Mouse (Mus musculus): ENCODE data around the gene Gnai3.

Gnai3 gene

DNA sequence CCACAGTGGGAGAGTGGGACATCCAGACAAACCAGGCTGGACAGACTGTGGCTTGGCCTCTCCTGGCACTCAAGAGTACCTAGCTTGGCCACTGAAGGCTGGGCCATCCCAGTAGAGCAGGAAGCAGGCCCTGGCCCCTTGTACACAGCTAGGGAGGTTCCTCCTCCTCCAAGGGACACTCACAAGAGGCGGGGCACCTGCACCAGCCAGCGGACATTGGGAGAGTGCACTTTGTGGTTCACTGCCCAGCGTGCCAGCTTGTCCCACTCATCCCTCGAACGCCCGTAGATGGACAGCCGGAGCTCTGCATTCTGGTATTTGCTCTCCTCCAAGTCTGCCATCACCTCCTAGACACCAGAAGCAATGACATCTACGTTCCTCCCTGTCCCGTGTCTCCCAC is 69.1 kb downstream of the Gnai3 start:
- DNase-seq: peak; percentile 62

DNA sequence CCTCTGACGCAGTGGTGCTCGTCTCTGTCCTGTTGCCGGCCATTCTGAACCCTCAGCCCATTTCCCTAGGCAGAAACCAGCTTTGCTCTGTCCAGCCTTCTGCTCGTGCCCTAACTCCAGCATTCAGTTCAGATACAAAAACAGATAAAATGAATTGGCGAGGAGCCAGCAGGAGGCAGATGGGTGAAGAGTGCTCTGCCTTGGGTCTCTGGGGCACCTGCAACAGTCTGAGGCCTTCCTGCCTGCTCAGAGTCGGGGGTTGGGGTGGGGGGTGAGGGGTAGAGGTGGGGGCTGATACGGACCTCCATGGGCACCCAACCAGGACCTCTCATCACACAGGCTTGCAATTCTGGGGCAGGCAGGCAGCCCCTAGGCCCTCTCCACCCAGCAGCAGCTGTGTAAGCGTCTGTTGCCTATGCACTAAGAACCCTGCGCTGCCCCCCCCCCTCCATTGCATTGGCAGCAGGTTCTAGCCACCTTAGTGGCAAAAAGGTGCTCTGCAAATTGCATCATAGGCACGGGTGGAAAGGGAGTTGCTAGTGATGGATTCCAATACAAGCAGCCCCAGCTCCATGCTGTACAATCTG is 72.9 kb downstream of the Gnai3 start:
- no peak for DNase-seq

DNA sequence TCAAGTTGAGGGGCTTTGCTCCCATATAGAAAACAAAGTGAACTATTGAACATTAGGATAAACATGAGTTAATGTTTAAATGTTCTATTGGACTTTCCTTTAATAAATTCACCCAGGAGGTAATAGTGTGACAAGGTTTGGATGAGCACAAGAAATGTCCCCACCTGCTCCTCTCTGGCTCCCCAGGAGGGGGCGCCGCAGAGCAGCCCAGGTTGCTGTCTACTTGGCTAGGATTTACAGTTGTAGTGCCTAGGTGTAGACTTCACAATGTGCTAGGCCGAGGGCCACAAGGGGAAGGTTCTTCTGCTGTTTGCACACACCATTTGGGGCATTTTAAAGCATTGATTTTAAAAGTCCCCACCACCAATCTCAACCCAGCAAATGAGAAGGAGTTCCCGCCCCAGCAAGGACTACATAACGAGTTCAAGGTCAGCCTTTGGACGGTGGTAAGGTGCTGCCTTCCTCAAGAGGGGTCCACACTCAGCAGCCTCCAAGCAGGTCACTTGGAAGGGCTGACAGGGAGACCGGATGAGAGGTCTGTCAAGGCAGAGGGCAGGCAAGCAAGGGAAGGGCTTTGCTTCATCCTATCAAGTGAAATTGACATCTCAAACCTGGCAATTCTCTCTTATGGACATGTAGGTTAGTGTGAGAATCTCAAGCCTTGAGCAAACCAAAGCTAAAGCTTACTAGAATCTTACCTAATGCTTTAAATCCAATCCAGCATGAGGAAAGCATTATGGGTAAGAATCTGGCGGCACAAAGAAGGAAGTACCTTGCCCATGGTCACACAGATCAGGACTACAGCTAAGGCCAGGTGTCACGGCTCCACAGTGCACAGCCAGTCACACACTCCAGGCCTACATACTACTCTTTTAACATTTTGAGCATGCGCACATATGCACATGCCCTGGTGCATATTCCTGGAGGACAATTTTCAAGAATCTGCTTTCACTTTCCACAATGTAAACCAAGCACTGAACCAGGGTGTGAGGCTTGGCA is 75.4 kb downstream of the Gnai3 start:
- DNase-seq: peak; percentile 87

DNA sequence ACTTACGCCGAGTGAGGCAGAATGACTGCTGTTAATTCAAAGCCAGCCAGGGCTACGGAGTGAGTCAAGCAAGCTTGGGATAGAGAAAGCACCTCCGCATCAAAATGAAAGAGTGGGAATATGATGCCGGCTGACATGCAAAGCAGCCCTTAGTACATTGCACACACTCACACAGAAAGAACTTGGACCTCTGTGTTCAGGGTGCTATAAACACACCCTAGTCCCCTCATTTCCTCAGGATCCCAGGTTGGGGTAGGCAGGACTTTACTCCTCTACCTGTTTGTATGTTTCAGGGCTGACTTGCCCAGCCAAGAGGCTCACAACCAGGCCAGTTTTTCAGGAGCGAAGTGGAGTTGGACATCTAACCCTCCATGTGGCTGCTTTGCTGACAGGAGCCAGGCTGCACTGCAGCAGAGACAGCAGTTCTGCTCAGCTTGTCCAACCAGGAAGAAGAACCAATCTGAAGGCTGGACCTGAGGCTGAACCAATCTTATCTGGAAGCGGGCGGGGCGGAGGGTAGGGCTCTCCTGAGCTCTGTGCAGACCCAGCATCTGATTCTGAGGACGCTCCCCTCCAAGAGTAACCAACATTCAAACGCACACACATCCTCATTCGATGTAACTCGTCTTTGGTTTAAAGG is 76.6 kb downstream of the Gnai3 start:
- peak; percentile 70 for DNase-seq

DNA sequence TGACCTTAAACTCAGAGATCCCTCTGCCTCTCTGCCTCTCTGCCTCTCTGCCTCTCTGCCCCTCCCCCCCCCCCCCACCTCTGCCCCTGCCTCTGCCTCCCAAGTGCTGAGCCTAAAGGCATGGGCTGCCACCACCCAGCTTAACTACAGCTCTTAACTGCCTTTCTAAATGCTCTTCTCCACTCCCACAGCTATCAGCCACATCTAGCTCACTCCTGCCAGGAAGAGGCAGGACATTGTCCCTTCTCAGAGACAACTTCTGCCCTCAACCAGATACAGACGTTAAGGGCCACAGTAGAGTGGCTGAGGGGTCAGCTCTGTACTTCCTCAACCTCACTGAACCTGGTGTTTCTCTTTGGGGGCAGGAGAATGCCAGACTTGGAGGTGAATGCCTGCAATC is 77.1 kb downstream of the Gnai3 start:
- DNase-seq: no peak

DNA sequence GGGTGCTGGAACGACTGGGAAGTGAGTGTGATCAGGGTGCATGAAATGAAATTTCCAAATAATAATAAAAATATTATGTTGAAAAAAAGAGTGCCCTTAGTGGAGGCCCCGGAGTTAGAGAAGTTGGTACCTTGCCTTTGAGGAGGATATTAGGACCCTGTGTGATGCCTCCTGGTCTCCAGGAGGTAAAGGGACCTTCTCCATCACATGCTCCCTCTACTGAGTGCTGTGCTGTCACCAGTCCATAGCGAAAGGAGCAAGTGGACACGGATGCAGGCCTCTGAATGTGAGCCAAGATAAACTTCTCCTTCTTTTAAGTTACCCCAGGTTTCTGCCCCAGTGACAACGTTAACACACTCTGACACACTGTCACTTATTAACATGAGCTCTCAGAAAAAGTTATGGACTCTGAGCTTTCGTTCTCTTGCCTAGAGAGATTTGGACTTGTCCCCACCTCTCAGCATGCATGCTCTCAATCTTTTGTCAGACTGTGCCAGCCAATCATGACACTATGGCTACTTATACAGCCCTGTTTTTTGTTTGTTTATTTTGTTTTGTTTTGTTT is 78.5 kb downstream of the Gnai3 start:
- peak; percentile 71 for DNase-seq

DNA sequence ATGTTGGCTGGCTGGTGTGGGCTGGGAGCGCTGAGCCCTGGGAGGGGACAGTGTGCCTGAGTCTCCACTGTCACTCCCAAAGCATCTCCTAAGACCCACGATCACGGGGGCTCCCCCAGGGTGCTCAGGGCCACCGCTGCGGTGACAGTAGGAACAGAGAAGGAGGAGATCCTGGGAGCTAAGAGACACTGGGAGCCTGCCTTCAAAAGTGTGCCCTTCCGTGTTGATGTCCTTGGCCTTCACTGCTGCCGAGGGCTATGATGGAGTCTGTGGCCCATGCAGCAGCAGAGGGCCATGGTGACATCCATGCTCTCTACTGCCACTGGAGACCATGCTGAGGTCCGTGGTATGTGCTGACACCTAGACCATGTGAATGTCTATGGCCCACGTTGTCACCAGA is 80.4 kb downstream of the Gnai3 start:
- no peak for DNase-seq

DNA sequence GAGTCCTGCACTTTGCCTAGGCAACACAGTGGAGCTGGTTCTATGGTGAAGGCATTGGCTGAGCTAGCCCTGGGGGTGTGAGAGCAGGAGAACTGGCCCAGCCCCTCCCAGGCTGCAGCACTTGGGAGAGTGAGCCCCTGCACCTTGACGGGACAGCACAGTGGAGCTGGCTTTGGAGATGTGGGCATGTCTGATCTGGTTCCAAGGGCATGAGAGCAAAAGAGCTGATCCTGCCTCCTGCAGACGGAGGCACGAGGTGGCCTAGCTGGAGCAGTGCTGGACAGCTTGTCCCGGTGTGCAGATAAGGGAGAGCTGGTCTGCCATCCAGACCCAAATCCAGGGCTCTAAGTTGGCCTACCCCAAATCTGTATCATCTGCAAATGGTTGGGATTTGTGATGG is 81.3 kb downstream of the Gnai3 start:
- DNase-seq: no peak

DNA sequence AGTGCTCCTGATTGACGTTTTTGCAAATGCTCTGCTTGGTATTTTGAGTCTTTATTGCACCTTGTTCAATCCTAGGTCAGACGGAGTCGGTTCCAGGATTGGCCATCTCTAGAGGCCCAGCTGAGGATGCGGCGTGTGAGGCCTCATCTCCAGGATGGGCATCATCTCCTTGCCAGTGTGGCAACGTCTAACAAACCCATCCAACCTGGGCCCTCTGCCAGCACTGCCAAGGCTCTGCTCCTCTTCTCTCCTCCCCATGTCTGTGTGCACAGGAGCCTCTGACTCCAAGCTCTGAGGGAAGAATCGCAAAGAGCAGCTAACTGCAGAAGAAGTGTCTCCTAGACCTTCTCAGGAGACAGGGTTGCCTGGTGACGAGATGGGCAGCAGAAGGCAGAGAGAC is 83.3 kb downstream of the Gnai3 start:
- DNase-seq: no peak

DNA sequence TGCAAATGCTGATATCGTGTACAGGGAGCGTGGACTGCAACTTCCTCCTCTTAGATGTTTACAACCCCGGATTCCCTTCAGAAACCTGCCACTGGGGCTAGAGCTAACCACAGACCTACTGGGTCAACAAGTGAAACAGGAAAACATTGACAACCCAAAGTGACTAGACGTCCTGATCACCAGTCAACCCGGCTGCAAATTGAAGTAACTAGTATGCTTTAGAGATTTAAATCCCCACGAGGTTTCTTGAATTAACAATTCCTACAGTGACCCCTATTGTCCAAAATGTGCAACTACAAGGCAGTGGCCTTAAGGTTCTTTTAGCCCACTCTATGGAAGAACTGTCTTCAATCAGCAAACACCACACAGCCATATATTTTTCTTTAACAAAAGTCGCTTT is 84.5 kb downstream of the Gnai3 start:
- DNase-seq: peak; percentile 73

Measured in kidney, postnatal 14 days (tissue).